Mouse (Mus musculus) MEL (cell line): ENCODE measurements around the gene Cdk2ap2.

Experiments used
- CHD1 ChIP-seq: IDR thresholded peaks from 2 replicates; pipeline ENCODE4 v1.6.1; 2012; ENCODE audit warnings: low read depth, mild to moderate bottlenecking, inconsistent platforms, low read length, improper control_type of control experiment
- MXI1 ChIP-seq: IDR thresholded peaks from 2 replicates; pipeline ENCODE4 v1.6.1; 2011; ENCODE audit warnings: mild to moderate bottlenecking, low read depth, low read length, improper control_type of control experiment

DNA sequence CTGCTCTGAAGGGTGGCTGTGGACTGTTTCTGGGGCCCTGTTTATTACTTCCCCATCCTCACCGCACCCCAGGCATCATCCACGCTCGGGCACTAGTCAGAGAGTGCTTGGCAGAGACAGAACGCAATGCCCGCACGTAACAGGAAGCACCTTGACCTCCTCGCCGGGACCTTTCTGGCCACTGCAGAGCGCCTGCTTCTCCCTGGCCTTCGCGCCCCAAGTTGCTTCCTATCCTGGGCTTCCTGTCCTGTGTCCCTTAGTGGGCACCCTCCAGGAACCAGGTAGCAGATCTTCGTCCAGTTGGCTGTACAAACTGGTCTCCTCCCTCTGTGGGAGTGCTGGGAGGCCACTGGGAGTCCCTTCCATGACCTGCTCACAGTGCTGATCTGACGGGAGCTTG lies 1.4 kb downstream of the Cdk2ap2 start:
- TF ChIP-seq CHD1 (no peak), MXI1 (no peak)
